Mouse (Mus musculus): ENCODE measurements around the gene Mtus2.

DNA sequence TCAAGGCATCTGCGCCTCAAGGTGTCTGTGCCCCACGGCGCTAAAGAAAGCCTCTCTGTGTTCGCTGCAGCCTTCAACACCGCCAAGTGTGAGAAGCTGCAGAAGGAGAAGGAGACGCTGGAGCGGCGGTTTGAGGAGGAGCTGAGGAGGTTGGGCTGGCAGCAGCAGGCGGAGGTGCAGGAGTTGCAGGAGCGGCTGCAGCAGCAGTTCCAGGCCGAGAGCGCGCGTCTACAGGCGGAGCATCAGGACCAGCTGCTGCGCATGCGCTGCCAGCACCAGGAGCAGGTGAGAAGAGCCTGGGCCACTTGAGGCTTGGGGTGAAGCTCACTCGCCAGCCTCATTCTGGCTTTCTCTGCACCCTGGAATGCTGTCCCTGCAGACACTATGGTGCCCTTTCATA lies 331.7 kb downstream of the Mtus2 start:
- no peak for TF ChIP-seq USF1 (IDR thresholded peaks at IDR 0.05; ENCODE audit: low read depth)
- TF ChIP-seq MYOG (IDR thresholded peaks at IDR 0.05; ENCODE audit: control insufficient read depth in 1 of 3, insufficient read depth in 1 of 3, insufficient read length in 2 of 3, low read depth in 2 of 3), result no peak
- TF ChIP-seq TCF12 (IDR thresholded peaks at IDR 0.05; ENCODE audit: insufficient read depth, poor library complexity, severe bottlenecking), result no peak

Measured in myocyte (in vitro differentiated cells).